Comparison of ENCODE assay signal across 8 mouse cellular contexts in genomic region chr17:12265969-12266925, GRCm38 (mm10). TPM values are rescaled to one million over a fixed set of nuclear protein-coding genes. Genes with fewer than 3 reads are reported as not detected.
A peak's percentile ranks its signal among the peaks of the same experiment; 100 is the strongest.
DNase-seq lines count a peak whose midpoint lies in the region; ATAC-seq and TF ChIP-seq lines count a peak whose summit lies in the region.

No protein-coding gene starts in this region.

- peak; percentile 87 for ATAC-seq in hindbrain, postnatal 0 days
- ATAC-seq in erythroid progenitor cell, adult 5-6 weeks (replicated peaks; ENCODE audit: low FRiP score, poor library complexity, severe bottlenecking), result no peak

- DNase-seq in A20 (ENCODE audit: low read depth, low spot score), result peak; percentile 89
- peak; percentile 66 for DNase-seq in brain, embryonic 14.5 days (ENCODE audit: low read depth)
- peak; percentile 65 for DNase-seq in gastrocnemius, adult 18-20 months (ENCODE audit: low spot score)
- DNase-seq in hindbrain, postnatal 0 days (ENCODE audit: low spot score), result peak; percentile 69
- DNase-seq in left cerebral cortex, adult 11 months (ENCODE audit: low spot score), result peak; percentile 51
- DNase-seq in lung, postnatal 25 days (ENCODE audit: low spot score), result peak; percentile 31
- peak; percentile 61 to 62 for DNase-seq in right cerebral cortex, postnatal 36 days (ENCODE audit: low spot score in 2 of 2)

- WGBS in hindbrain, postnatal 0 days, result 54% methylated on average over 21 of the region's 21 CpGs

- H3K4me1 ChIP-seq in hindbrain, postnatal 0 days (ENCODE audit: insufficient read depth, low read length), result peaks cover 9% of the 10 kb centered on the region; the same call in 1 of the 2 replicates

- H3K4me3 ChIP-seq in hindbrain, postnatal 0 days (ENCODE audit: low read length), result no peak overlapping the region

- H3K9me3 ChIP-seq in hindbrain, postnatal 0 days (ENCODE audit: low read length), result no peaks in the 10 kb centered on the region

- H3K27me3 ChIP-seq in hindbrain, postnatal 0 days (ENCODE audit: insufficient read depth, low read length), result no peaks in the 10 kb centered on the region

- H3K27ac ChIP-seq in hindbrain, postnatal 0 days, result peak overlapping the region; percentile 74

- no peak for TF ChIP-seq POLR2A in brain, embryonic 14.5 days (IDR thresholded peaks at IDR 0.05; ENCODE audit: borderline replicate concordance, extremely low read depth, insufficient read depth, insufficient read length, poor library complexity, severe bottlenecking)

- TF ChIP-seq CTCF in brain, embryonic 14.5 days (IDR thresholded peaks at IDR 0.05; ENCODE audit: borderline replicate concordance, extremely low read depth, insufficient read depth, insufficient read length), result peak; percentile 28; the same call in 1 of the 2 replicates
- TF ChIP-seq CTCF in hindbrain, postnatal 0 days (IDR thresholded peaks at IDR 0.05; ENCODE audit: low read depth), result peak; percentile 63

- no peak overlapping the region; the same call in 1 of the 2 replicates for H3K9ac ChIP-seq in hindbrain, postnatal 0 days (replicated peaks; ENCODE audit: low read length)

- H3K4me2 ChIP-seq in hindbrain, postnatal 0 days (ENCODE audit: low read depth, low read length), result no peak overlapping the region

- peaks cover 12% of the 10 kb centered on the region for H3K36me3 ChIP-seq in hindbrain, postnatal 0 days (ENCODE audit: insufficient read depth, low read length)

RNA-seq across cellular contexts. Expression of gene Map3k4, which starts 52.3 kb away (rescaled TPM):
- polyA plus RNA-seq in brain, embryonic 14.5 days (2012; rRNA removed), result 18.3 and 28.6 TPM in 2 replicates
- 10 to 100 TPM; 31.5 to 39.0 TPM for total RNA-seq in gastrocnemius, adult 18-20 months (2021)
- total RNA-seq in hindbrain, postnatal 0 days (2014; rRNA removed), result 36.2 and 39.2 TPM in 2 replicates
- polyA plus RNA-seq in hindbrain, postnatal 0 days (2015; fragmentation: Nextera tagmentation; extraction: Ambion mirVana), result 52.2 and 54.5 TPM in 2 replicates
- 8.0 and 10.5 TPM in 2 replicates for total RNA-seq in erythroid progenitor cell, adult 5-6 weeks (2015; ENCODE audit: low replicate concordance)
- total RNA-seq in erythroid progenitor cell, adult 5-6 weeks (2017; ENCODE audit: low replicate concordance), result 7.4 and 10.4 TPM in 2 replicates

Comparison
In these comparisons a context has a peak if more than half of its experiments do, and no peak if none do; other contexts are left out.
1. DNase-seq: peak in every context shown above with its lines; median percentile 89 in A20; 69 in hindbrain, postnatal 0 days; 66 in brain, embryonic 14.5 days; 65 in gastrocnemius, adult 18-20 months; 62 in right cerebral cortex, postnatal 36 days; 51 in left cerebral cortex, adult 11 months; 31 in lung, postnatal 25 days.